Mouse (Mus musculus) liver (tissue): ENCODE data around the gene Ndufa1.
"Not testable (repeated sequence)": the region's sequence is repeated elsewhere in the genome, so short reads cannot be mapped to it uniquely, and the experiment has no call there.

Experiments
- DNase-seq: peaks from one replicate; pipeline ENCODE4 v3.0.0-alpha.2; 2020; ENCODE audit warnings: mixed read lengths

Gene Ndufa1

GRCm38 (mm10) chrX:37191105-37191743, at the start of gene Ndufa1, which contains the start of gene Rnf113a1:
Gene Ndufa1, minus strand, starts transcription at chrX:37191163.
Gene Rnf113a1, plus strand, starts transcription at chrX:37191245.
- DNase-seq, result peak; percentile 86

GRCm38 (mm10) chrX:37222158-37222557, 31.2 kb upstream of the Ndufa1 start, which contains the start of gene Rhox1:
Gene Rhox1, minus strand, starts transcription at chrX:37222258.
- DNase-seq, result not testable (repeated sequence)

- no peak for DNase-seq
Measured at GRCm38 (mm10) chrX:37210941-37211340, 20.0 kb upstream of the Ndufa1 start, which contains the start of gene Gm9. Gene Gm9, minus strand, starts transcription at chrX:37211041.

GRCm38 (mm10) chrX:37198676-37199075, 7.7 kb upstream of the Ndufa1 start:
- DNase-seq, result no peak

- DNase-seq, result peak; percentile 7
Measured at GRCm38 (mm10) chrX:37191744-37192379, 899 bp upstream of the Ndufa1 start.

- no peak for DNase-seq
Measured at GRCm38 (mm10) chrX:37190755-37191104, 233 bp downstream of the Ndufa1 start.

GRCm38 (mm10) chrX:37184401-37184800, 6.6 kb downstream of the Ndufa1 start:
- not testable (repeated sequence) for DNase-seq

GRCm38 (mm10) chrX:37168742-37169141, 22.2 kb downstream of the Ndufa1 start, which contains the start of gene Akap14:
Gene Akap14, minus strand, starts transcription at chrX:37168842.
- no peak for DNase-seq

GRCm38 (mm10) chrX:37167085-37167484, 23.9 kb downstream of the Ndufa1 start:
- DNase-seq, result peak; percentile 37

- DNase-seq, result no peak
Measured at GRCm38 (mm10) chrX:37163115-37163514, 27.8 kb downstream of the Ndufa1 start.

GRCm38 (mm10) chrX:37161169-37161568, 29.8 kb downstream of the Ndufa1 start:
- no peak for DNase-seq

- no peak for DNase-seq
Measured at GRCm38 (mm10) chrX:37157839-37158238, 33.1 kb downstream of the Ndufa1 start.

GRCm38 (mm10) chrX:37144954-37145353, 46.0 kb downstream of the Ndufa1 start:
- peak; percentile 38 for DNase-seq

GRCm38 (mm10) chrX:37144498-37144897, 46.5 kb downstream of the Ndufa1 start:
- DNase-seq, result not testable (repeated sequence)

GRCm38 (mm10) chrX:37141732-37142131, 49.2 kb downstream of the Ndufa1 start:
- no peak for DNase-seq
